Mouse (Mus musculus): ENCODE measurements around the gene L1td1.
A peak's percentile ranks its signal among the peaks of the same experiment; 100 is the strongest.

GRCm38 (mm10) chr4:98786281-98786680 lies 59.7 kb downstream of the L1td1 start:
- TF ChIP-seq CTCF (conservative IDR thresholded peaks at IDR 0.05; ENCODE audit: low read length) (no peak), POU5F1 (IDR thresholded peaks at IDR 0.05; ENCODE audit: borderline replicate concordance, low read length) (no peak), NANOG (IDR thresholded peaks at IDR 0.05; ENCODE audit: borderline replicate concordance, low read length) (peak; percentile 76)
